Mouse (Mus musculus) embryonic stem cell, embryonic (primary cell): ENCODE results near the gene Cd81.

Experiments used
- CTCF ChIA-PET, 4 experiments: fragments of 300-600 bp in 2 of 4; fragments of 350-600 bp in 2 of 4; sonication (Branson Sonifier 250); formaldehyde crosslinking; loops; one replicate each; lab custom pipeline; 2022; ENCODE audit warnings: inconsistent platforms in 2 of 4; lab: Charles Lee
- POLR2A ChIA-PET, 4 experiments: fragments of 300-600 bp in 2 of 4; fragments of 350-600 bp in 2 of 4; sonication (Branson Sonifier 250); formaldehyde crosslinking; loops; one replicate each; lab custom pipeline; 2022; ENCODE audit warnings: antibody characterized with exemption in 4 of 4, inconsistent platforms in 1 of 4; lab: Charles Lee

Cd81 gene

DNA sequence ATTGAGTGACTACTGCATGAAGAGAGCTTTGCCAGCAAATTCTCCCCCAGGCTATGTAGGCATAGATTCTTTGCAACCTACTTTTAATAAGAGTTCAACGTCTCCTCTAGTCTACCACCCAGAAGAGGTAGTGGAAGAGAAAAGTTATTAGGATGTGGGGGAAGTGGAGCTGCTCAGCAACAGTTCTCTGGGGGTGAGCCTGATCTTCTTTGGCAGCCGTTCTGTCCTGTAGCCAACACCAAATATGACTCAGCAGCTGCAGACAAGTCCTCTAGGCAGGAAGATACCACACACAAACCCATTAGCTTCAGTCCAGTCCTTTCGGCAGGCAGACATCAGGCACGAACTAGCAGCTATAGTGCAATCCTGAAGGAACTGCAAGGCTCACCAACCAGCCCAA is 48.2 kb downstream of the Cd81 start:
- POLR2A ChIA-PET: interaction anchor here in 2 of 4 experiments (1.1 to 1.6 kb wide), 3 partner anchors 23 to 401 kb away, joined by 3 to 5 read pairs (median 4); no protein-coding TSS in a partner anchor

DNA sequence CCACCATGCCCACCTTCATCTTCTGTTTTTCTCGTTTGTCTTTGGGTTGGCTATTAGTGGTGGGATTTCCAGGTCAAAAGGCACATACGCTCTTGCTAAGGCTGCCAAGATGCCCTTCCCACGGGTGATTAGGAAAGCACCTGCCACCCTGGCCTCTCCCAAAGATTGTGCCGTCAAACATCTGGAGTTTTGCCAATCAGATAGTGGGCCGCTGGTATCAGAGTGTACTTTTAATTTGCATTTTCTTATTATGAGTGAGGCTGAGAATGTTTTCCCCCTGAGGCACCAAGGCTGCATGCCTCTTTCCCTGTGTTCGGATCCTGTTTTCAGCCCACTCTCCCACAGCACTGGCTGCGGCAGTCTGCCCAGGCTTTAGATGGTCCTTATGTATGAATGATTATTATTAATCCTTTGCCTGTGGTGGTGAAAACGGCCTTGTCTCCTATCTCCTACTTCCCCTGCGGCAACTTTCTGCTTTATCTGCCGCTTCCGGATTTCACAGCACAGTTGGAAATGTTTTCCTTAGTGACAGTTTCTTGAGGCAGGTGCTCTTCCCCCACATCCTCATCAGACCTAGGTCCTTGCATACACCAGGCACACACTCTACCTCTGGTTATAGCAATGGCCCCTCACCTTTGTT is 52.8 kb downstream of the Cd81 start:
- CTCF ChIA-PET: interaction anchor here in 3 of 4 experiments (1.0 to 2.3 kb wide), 6 partner anchors 11 to 361 kb away, joined by 3 to 6 read pairs (median 4); partner anchors contain the start of gene Trpm5 (in 2 of the 3)
- POLR2A ChIA-PET: interaction anchor here in 3 of 4 experiments (0.6 to 1.6 kb wide), 5 partner anchors 11 to 722 kb away, joined by 3 to 5 read pairs (median 3); no protein-coding TSS in a partner anchor

More for the DNA sequence above, 48.2 kb downstream of the Cd81 start:
- CTCF ChIA-PET: interaction anchor here in 3 of 4 experiments (0.5 to 3.5 kb wide), 11 partner anchors 11 to 380 kb away, joined by 3 to 13 read pairs (median 3); no protein-coding TSS in a partner anchor

DNA sequence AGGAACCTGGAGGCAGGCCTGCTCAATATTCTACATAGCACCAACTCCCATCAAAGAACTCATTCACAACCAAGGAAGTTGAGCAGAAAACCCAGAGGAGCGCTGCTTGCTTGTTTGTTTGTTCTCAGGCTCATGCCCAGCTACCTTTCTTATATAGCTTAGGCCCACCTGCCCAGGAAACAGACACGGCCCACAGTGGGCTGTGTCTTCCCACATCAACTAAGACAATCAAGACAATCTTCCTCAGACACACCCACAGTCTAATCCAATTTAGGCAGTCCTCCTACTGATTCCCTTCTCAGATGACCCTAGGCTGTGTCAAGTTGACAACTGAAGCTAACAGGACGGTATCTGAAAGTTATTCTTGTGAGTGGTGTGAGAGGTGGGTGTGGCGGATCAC is 53.5 kb downstream of the Cd81 start, which contains the start of gene Kcnq1:
Kcnq1 (plus strand) TSS at position 301 of the 400 bp plus-strand sequence.
- CTCF ChIA-PET: interaction anchor here (0.7 to 2.3 kb wide), 10 partner anchors 11 to 360 kb away, joined by 3 to 6 read pairs (median 4); partner anchors contain the start of gene Trpm5 (in 2 of the 4)
- POLR2A ChIA-PET: interaction anchor here in 3 of 4 experiments (0.6 to 1.6 kb wide), 5 partner anchors 11 to 721 kb away, joined by 3 to 5 read pairs (median 3); no protein-coding TSS in a partner anchor

DNA sequence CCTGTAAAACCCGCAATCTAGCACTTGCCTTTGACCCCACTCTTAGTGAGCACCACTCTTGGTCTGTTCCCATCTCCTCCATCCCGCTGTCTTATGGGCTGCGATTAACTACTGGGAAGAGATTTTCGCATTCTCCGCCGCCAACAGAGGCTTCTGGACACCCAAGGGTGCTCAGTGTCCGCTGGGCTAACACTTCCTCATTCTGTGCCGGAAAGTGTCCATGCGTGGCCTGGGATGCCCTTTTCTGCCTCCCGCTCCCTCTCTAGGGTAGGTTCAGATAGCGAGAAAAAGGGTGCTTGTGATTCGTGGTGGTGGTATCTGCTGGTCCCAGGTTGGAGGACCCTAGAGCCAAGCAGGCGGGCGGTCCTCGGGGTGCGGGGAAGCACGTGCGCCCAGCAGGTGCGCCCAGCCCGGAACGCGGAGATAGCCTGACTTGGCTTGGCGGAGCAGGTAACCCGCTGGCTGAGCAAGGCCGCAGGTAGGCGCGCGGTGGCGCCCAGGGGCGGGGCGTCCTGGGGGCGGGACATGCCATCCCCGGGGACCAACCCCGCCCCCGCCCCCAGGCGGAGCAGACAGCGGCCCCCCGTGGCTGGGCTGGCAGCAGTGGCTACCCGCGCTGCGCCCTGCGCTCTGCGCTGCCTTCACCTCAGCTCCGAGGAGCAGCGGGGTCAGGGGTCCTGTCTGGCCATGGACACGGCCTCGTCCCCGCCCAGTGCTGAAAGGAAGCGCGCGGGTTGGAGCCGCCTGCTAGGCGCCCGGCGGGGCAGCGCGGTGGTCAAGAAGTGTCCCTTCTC is 54.3 kb downstream of the Cd81 start:
- CTCF ChIA-PET: interaction anchor here (0.7 to 2.3 kb wide), 15 partner anchors 12 to 399 kb away, joined by 3 to 6 read pairs (median 4); partner anchors contain the start of gene Trpm5 (in 2 of the 4)
- POLR2A ChIA-PET: interaction anchor here in 3 of 4 experiments (1.3 to 1.7 kb wide), 5 partner anchors 10 to 18 kb away, joined by 3 to 4 read pairs (median 3); partner anchors contain the start of gene Trpm5 (in 1 of the 3)

GRCm38 (mm10) chr7:143108200-143108599 is 55.7 kb downstream of the Cd81 start:
- POLR2A ChIA-PET: interaction anchor here in 3 of 4 experiments (0.8 to 1.7 kb wide), 4 partner anchors 9 to 43 kb away, joined by 3 read pairs; no protein-coding TSS in a partner anchor

GRCm38 (mm10) chr7:143108996-143109660 is 56.6 kb downstream of the Cd81 start:
- ChIA-PET POLR2A (interaction anchor here in 2 of 4 experiments (0.7 to 1.2 kb wide), 3 partner anchors 11 to 56 kb away, joined by 3 to 4 read pairs (median 3); no protein-coding TSS in a partner anchor), CTCF (interaction anchor here (0.5 to 2.7 kb wide), 9 partner anchors 14 to 364 kb away, joined by 3 to 10 read pairs (median 4); partner anchors contain the start of genes Trpm5 (in 2 of the 4) and Slc22a18 (in 1 of the 4))

More at GRCm38 (mm10) chr7:143108200-143108599, 55.7 kb downstream of the Cd81 start:
- CTCF ChIA-PET: interaction anchor here in 2 of 4 experiments (0.7 to 2.2 kb wide), 7 partner anchors 16 to 398 kb away, joined by 3 to 7 read pairs (median 4); no protein-coding TSS in a partner anchor

GRCm38 (mm10) chr7:143109696-143110095 is 57.2 kb downstream of the Cd81 start:
- CTCF ChIA-PET: interaction anchor here (0.5 to 2.7 kb wide), 13 partner anchors 15 to 364 kb away, joined by 3 to 12 read pairs (median 6); partner anchors contain the start of genes Trpm5 (in 2 of the 4) and Slc22a18 (in 1 of the 4)
- POLR2A ChIA-PET: interaction anchor here in 2 of 4 experiments (0.7 to 1.3 kb wide), 4 partner anchors 10 to 44 kb away, joined by 3 to 4 read pairs (median 4); no protein-coding TSS in a partner anchor

- POLR2A ChIA-PET: interaction anchor here in 2 of 4 experiments (0.7 to 2.2 kb wide), 6 partner anchors 9 to 357 kb away, joined by 3 to 5 read pairs (median 4); no protein-coding TSS in a partner anchor
- CTCF ChIA-PET: interaction anchor here (0.5 to 2.7 kb wide), 30 partner anchors 9 to 638 kb away, joined by 3 to 21 read pairs (median 6); partner anchors contain the start of genes Trpm5 (in 2 of the 4) and Slc22a18 (in 1 of the 4)
Measured at GRCm38 (mm10) chr7:143110803-143111202, 58.3 kb downstream of the Cd81 start.

DNA sequence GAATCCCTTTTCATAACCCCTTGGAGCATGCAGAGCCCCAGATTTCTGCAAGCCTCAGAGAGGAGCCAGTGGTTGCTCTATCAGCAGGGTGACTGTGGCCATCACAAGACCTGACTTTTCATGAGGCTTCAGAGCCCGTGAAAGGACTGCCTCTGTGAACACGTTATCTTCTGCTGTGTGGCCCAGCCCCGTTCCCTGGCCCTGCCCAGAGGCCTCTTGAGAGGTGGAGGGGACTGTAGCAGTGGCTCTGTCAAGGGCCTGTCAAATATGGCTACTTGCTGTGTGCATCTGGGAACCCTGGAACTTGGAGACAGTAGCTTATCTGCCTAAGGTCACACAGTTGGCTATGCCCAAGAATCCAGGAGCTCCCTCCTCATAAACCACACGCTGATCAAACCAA is 59.2 kb downstream of the Cd81 start:
- ChIA-PET CTCF (interaction anchor here (0.5 to 2.3 kb wide), 15 partner anchors 12 to 394 kb away, joined by 3 to 21 read pairs (median 6); partner anchors contain the start of gene Trpm5 (in 1 of the 4)), POLR2A (interaction anchor here in 2 of 4 experiments (1.1 to 2.2 kb wide), 4 partner anchors 8 to 27 kb away, joined by 3 to 5 read pairs (median 4); no protein-coding TSS in a partner anchor)

DNA sequence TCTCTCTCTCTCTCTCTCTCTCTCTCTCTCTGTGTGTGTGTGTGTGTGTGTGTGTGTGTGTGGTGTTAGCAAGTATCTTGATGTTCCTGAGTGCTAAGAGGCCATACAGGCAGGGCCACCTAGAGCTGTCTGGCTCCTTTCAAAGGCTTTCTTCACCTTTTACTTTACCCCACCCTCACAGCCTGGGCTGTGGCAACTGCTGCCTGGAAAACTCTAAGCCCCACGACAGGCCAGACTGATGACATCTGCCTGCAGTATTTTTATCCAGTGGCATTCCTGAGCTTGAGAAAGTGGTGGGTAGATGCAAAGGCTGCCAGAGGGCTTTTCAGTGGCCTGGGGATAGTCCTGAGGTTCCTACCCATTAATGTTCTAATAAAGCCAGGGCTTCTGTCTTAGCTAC is 59.9 kb downstream of the Cd81 start:
- POLR2A ChIA-PET: interaction anchor here in 3 of 4 experiments (0.8 to 2.2 kb wide), 4 partner anchors 12 to 59 kb away, joined by 3 to 8 read pairs (median 5); no protein-coding TSS in a partner anchor

DNA sequence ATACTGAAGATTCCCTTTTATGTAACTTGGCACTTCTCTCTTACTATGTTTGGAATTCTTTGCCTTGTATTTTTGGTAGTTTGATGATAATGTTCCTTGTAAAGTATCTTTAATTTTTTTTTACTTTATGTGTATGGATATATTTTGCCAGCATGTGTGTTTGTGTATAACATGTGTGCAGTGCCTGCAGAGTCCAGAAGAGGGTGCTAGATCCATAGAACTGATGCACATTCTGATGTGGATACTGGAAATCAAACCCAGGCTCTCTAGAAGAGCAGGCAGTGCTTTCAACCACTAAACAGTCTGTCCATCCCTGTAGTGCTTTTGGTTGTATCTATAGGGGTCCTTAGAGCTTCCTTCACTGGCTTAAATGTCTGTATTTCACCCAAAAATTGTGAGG is 62.2 kb downstream of the Cd81 start:
- ChIA-PET POLR2A (no interaction called here), CTCF (no interaction called here)

More for the DNA sequence above, 59.9 kb downstream of the Cd81 start:
- CTCF ChIA-PET: interaction anchor here in 2 of 4 experiments (0.6 to 2.3 kb wide), 7 partner anchors 18 to 392 kb away, joined by 3 to 21 read pairs (median 5); partner anchors contain the start of gene Trpm5 (in 1 of the 2)

- ChIA-PET POLR2A (interaction anchor here in 3 of 4 experiments (0.5 to 1.6 kb wide), 7 partner anchors 8 to 190 kb away, joined by 3 to 4 read pairs (median 3); partner anchors contain the start of gene Kcnq1 (in 1 of the 3)), CTCF (interaction anchor here (0.6 to 2.8 kb wide), 10 partner anchors 8 to 354 kb away, joined by 3 to 13 read pairs (median 4); no protein-coding TSS in a partner anchor)
Measured at GRCm38 (mm10) chr7:143116521-143116920, 64.0 kb downstream of the Cd81 start.
